Mouse (Mus musculus) G1E (cell line): ENCODE measurements around the gene Arfgap1.

ENCODE experiments used
- CTCF ChIP-seq: IDR thresholded peaks from 2 replicates; pipeline ENCODE4 v1.5.1; 2012; ENCODE audit warnings: low read depth, low read length, inconsistent platforms, mixed read lengths
- GATA1 ChIP-seq: IDR thresholded peaks from 2 replicates; pipeline ENCODE4 v1.6.1; 2012; ENCODE audit warnings: borderline replicate concordance, low read length, inconsistent platforms, mixed read lengths
- POLR2AphosphoS5 ChIP-seq: IDR thresholded peaks from 2 replicates; pipeline ENCODE4 v1.6.1; 2012; ENCODE audit warnings: low read depth, low read length, inconsistent platforms; ENCODE audit not compliant: insufficient replicate concordance

- TF ChIP-seq CTCF, result no peak
- TF ChIP-seq POLR2AphosphoS5, result no peak
- TF ChIP-seq GATA1, result no peak
Measured at GRCm38 (mm10) chr2:181031406-181031934, 64.4 kb downstream of the Arfgap1 start.
